Mouse (Mus musculus) embryonic fibroblast, embryonic 13.5 days (primary cell): ENCODE data around the gene Aldh1b1.

Experiments used
- CTCF ChIP-seq: IDR thresholded peaks from 2 replicates; pipeline ENCODE4 v1.5.1; 2011; ENCODE audit warnings: mild to moderate bottlenecking, control low read depth, low read length, moderate library complexity, borderline replicate concordance; ENCODE audit not compliant: insufficient read depth
- POLR2A ChIP-seq: IDR thresholded peaks from 2 replicates; pipeline ENCODE4 v1.6.1; 2011; ENCODE audit warnings: low read depth, mild to moderate bottlenecking, control low read depth, low read length, moderate library complexity

DNA sequence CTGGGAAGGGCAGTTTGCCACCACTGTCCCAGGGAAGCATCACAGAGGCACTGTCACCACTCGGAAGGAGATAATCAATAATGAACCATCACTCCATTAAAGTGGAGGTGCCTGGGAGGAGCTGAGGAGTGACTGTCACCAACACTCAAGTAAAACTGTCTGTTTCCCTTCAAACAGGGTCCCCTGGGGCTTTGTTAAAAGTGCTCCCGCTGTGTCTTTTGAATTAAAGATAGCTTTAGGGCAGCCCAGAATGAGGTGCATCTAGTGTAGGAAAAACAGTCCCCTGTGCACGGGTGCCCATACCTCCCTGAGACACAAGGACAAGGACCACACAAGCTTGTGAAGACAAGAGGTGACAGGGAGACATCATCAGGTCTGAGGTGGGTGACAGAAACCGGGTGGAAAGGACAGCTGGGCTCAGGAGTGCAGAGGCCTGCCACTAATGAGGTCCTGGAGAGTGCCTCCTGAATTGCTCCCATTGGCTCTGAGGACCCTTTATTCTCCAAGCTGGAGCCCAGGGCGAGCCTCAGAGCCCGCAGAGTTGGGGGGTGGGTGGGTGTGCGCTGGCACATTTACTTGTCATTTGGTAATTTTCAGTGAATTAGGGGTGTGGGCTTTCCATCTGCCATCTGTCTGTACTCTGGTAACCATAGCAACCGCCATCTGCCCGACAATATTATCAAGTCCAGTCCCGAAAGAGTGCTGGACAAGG is 25.4 kb downstream of the Aldh1b1 start:
- no peak for TF ChIP-seq CTCF
- no peak for TF ChIP-seq POLR2A
